Mouse (Mus musculus) layer of hippocampus, postnatal 10 days (tissue): ENCODE results near the gene Nkain2. TPM values are rescaled to one million over a fixed set of nuclear protein-coding genes. Genes with fewer than 3 reads are reported as not detected.

Source experiments
- DNase-seq, 2 experiments: peaks; one replicate each; pipeline ENCODE4 v3.0.0; 2021; ENCODE audit warnings: low spot score in 2 of 2
- long read RNA-seq: library from polyadenylated mRNA; stranded (forward); transcript quantifications from one replicate; pipeline ENCODE4 v2.0.0, GENCODE M21; 2023
- total RNA-seq, 2 experiments: library from RNA; stranded (reverse); gene quantifications; 2 replicates each; pipeline ENCODE4 v1.2.3; 2021

Nkain2 gene
- total RNA-seq = 10 to 100 TPM; 30.7 TPM
- long read RNA-seq, partial matches to known transcripts = 0 of 2 reads
- long read RNA-seq, other reads (novel, unspliced or antisense) = 2 of 2 reads

DNA sequence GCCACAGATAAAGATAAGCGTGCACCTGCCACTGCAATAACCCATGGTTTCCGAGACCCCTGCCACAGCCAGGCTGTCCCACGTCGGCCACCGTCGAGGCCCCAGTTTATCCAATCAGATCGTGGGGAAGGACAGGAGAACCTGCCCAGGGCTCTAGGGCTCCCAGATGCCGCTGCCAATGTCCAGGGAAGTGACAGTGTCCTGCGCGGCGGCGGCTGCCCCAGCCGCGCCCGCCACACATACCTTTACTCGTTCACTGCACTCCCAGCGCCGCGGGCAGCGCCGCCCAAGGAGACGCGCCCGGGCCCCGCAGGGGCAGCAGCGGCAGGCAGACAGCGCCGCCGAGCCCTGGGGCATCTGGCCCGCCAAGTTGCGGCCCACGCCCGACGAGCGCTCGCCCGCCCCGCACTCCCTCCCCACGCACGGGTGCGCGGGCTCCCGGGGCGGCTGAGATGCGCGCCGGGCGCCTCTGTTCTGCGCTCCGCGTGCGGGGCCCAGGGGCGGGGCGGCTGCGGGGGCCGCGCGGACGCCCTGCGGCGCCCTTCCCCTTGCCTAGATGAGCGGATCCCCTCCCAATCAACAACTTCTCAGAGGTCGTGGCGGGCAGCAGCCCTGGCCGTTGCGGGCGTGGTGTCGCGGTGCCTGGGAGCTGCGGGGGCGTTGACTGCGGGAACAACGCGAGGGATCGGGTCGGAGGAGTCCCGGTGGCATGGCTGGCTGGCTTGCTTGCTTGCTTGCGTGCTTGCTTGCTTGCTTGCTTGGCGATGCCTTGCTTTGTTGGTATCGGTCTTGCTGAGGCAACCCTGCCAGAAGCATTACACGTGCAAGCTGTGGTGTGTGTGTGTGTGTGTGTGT lies at the start of gene Nkain2:
Gene Nkain2 (minus strand): TSS at position 811 of the 855 bp plus-strand sequence.
- peak; percentile 65 to 74 for DNase-seq

DNA sequence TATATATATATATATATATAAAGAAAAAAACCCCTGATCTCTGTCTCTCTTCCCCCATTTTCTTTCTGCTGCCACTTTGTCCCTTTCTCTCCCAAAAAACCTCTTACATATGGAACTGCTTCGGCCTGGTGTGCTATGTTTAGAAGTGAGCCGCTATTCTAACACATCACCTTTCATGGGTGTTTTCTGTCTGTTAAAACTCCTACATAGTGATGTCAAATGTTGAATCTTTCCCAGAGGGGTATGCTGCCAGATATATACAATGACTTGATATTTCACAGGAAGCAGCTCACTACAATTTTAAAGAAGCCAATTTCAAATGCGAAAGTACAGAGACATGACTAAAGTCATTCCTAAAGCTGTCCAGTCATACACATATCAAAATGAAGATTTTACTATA lies 49.6 kb upstream of the Nkain2 start:
- no peak for DNase-seq

DNA sequence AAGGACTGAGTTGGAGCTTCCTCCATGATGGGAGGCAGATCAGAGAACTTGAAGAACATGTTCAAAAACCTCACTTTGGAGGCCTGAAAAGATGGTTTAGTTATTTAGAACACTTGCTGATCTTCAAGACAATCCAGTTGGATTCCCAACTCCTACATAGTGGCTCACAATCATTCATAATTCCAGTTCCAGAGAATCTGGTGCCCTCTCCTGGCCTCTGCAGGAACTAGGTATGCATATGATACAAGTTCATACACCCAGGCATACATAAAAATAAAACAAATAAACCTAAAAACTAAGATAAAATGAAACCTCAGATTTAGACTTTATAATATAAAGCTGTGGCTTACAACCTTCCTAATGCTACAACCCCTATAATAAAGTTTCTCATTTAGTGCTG lies 4.8 kb upstream of the Nkain2 start:
- peak; percentile 30 to 53 for DNase-seq

DNA sequence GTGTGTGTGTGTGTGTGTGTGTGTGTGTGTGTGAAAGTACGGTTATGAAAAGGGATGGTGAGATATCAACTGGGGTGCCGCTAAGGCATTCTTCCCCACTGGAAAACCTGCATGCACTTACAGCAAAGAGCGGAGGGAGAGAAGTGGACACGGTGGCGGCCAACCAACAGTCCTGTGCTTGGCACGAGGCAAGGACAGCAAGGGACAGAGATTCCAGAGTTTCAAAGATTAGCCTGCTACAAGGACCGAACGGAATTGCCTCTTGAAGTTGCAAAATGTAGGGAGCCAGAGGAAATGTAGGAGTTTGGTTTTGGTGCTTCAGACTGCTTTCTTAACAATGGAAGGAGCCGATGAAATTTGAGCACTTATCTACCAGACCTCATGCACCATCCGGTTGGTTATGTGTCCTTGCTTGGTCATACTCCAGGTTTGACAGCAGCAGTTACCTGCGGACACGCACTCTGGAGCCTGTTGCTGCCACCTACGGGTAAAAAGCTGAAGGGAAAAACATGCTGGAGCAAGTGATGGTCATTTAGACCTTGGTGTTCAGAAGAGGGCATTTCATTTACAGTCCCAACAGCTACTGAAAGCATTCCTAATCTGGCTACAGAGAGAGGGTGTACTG lies 357 bp upstream of the Nkain2 start:
- DNase-seq = peak; percentile 46 to 71

DNA sequence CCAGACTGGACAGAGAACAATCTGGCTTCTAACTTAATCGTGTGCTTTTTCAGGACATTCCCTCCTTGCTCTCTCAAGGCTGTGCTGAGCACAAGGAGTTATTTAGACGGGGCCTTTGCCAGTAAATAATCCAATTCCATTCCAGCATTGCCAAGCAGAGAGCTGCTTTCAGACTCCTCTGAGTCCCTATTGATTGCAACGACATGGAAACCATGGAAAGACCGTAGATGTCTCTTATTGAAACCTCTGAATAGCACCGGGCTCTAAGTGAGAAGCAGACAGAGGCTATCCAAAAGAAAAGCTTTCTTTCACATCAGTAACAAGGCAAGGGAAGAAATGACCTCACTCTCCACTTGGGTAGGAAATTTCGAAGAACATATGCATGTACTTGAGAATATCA lies 8.3 kb downstream of the Nkain2 start:
- peak; percentile 10 to 22 for DNase-seq

DNA sequence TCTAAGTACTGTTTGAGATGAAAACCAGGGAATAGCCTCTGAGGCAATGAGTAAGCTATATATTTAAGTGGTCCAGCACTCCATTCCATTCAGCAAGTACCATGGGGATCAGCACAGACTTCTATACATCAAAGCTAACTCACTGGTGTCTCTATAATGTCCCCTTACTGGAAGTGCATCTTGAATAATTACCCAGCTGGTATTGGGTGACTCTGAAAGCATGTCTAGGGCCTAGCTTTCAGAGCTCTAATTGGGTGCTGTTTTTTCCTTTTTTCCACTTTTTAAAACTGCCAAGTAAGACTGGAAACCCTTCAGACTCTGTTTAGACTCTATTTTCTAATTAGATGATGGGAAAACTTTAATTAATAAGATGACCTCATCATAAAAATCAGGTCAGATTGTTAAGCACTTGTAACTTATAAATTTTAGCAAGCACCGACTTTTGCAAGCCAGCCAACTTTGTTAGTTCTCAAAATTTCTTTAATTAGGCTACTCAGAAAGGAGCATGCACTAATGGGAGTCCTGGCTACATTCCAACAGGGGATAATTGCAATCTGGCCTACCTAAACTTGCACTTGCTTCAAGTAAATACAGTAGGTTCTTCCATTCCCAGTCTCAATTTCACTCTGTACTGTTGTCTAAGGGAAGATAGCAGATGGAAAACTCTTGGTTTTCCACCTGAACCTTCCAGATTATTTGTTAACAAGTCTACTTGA lies 19.4 kb downstream of the Nkain2 start:
- peak; percentile 11 to 44 for DNase-seq

DNA sequence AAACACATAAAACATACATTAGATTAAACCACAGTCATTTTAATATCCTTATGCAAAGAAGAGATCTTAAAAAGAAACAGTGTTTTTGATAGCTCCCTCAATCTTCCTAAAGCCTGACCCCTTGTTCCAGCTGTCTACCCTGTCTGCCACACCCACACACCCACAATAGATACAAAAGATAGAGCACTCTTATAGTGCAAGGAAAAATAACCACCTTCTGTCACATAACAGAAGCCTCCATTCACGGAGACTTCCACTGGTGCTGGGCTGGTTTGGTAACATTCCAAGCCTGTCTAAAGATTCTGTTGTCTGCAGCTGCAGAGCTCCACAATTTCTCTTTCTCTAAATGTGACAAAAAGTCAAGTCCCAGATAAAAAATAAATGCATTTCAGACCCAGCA lies 20.7 kb downstream of the Nkain2 start:
- no peak for DNase-seq

DNA sequence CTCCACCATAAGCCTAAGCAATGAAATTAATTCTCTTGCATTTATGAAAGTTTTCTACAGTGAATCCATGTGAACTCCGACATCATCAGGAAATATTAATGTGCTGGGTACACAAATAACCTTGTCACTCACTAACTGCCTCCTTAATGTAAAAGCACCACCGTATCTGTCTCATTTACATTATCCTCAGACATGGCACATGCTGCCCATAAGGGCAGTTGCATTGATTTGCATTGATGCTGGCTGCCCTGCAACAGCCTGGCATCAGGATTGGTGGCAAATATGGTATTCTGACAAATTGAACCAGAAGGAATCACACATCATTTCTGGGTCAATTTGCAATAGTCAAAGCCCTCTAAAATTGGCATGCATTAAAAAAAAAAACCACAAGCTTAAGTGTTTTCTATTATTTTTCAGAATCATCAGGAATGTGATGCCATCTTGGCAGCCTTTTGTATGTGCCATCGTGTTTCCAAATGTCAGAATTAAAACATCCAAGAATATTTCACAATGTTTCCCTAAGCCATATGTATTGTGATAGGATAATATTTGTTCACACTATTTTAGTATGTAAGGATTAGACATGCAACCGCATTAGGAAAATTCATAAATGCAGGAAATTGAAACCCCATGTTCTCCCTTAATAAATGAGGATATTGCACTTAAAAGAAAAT lies 74.9 kb downstream of the Nkain2 start:
- DNase-seq = no peak

DNA sequence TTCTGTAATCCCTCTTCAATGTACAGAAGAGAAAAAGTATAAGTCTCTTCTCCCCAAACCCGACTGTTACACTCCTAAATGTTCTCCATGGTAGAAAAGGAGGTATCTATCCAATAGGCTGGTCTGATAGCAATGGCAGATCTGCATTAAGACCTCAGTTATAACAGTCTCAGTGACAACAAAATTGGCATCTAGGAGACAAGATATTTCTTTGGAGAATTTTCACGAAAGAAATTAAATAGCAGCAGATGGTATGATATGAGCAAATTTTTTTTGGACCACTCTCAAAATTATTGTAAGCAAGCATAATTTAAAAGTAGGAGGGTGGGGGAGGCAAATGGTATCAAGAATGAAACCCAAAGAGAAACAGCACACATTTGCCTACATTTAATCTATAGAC lies 94.0 kb downstream of the Nkain2 start:
- no peak for DNase-seq

DNA sequence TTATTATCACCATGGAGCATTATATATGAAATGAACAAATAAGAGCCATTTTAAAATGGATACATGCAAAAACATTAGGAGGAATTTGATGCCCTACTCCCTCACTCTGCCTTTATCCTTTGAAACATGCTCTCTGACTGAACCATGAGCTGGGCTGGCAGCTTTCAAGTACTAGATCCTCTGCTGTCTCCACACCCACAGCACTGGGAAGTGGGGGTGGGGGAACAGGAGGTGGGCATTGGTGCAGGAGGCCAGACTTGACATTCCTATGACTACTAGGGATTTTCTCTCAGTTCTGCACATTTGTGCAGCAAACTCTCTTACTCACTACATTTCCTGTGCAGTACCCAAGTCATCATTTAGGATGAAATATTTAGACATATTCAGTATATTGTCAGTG lies 99.7 kb downstream of the Nkain2 start:
- DNase-seq = peak; percentile 8 to 18

DNA sequence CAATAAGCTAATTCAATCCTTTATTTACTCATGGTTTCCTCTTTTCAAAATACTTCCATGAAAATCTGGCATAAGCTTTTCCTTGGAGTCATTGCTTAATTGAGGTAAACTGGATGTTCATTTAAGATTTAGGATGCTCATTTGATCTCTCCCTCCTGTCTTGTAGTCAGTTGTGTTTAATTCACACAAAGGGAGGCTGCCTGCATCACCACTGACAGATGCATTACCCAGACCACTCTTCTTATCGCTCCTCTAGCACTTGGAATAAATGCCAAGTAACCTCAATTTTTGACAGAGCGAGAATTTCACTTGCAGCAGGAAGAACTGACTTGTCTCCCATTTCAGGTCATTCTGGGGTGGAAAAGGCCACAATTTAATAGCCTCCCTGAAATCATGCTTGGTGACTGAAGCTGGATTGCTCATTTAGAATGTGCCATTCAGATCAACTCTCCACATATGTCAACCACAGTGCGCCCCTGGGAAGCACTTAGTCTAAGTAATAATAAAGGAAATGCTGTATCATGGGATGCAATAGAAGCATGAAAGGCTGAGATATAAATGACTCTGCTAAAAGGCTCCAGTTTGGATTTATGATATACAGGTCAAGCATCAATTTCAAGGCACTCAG lies 107.4 kb downstream of the Nkain2 start:
- DNase-seq = no peak

DNA sequence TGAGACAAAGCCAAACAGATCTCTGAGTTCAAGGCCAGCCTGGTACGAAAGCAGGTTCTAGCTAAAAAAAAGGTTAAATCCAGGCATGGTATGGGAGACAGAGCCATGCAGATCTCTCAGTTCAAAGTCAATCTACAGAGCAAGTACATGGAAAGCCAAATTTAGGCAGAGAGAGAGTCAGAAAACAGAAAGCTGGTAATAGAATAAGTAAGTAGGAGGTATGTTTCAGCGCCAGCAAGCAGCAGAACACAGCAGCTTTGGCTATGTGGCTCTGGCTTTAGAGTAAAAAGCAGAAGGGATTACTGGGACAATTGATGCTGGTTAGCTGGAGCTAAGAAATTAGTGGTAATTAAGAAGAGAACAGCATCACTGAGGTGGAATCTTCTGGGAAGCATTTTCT lies 151.3 kb downstream of the Nkain2 start:
- no peak for DNase-seq

DNA sequence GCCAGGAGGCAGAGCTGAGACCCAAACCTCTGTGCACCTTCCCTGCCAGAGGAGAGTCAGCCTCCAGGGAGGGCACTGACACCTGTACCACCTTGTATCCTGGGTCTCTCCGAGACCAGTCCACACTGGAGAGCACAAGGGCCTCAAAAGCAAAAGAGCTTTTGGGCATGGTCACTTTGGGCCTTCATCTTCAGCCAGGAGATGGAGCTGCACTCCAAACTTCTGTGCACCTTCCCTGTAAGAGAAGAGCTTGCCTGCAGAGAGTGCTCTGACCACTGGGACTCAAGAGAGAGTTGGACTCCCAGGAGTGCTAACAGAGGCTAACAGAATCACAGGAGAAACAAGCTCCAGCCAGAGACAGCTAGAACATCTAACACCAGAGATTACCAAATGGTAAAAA lies 183.7 kb downstream of the Nkain2 start:
- peak in 1 of 2 experiments; percentile 12 for DNase-seq

DNA sequence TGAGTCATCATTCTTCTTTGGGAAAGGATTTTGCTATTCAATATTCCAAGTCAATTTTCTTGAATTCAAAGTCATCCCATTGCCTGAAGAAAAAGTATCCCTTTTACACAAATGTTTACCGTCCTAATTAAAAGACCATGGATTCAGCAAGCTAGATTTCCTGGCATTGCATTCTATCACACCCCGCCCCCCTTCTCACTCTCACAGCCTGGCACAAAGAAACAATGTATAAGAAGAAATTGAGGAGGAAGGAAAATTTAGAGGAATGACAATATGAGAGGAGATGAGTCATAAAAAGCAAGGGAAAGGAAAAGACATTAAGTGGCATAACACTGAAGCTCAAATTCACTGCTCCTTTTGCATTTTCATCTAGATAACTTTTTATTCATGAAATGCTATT lies 193.6 kb downstream of the Nkain2 start:
- DNase-seq = no peak

DNA sequence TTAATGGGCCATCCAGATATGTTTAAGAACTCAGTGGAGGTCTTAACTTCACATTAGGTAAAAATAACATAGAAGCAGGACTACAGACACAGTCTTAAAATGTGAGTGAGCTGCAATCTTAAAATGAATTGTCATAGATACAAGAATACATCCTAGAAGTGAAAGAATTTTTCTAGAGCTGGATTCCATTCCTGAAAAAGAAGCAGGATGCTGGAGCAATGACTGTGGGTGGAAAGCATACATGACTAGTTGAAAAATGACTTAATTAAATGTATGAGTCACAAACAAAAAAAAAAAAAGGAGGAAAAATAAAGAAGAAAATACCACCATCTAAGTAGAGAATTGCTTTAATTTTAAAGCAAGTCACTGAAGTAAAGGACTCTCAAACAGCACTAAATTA lies 205.7 kb downstream of the Nkain2 start:
- no peak for DNase-seq

DNA sequence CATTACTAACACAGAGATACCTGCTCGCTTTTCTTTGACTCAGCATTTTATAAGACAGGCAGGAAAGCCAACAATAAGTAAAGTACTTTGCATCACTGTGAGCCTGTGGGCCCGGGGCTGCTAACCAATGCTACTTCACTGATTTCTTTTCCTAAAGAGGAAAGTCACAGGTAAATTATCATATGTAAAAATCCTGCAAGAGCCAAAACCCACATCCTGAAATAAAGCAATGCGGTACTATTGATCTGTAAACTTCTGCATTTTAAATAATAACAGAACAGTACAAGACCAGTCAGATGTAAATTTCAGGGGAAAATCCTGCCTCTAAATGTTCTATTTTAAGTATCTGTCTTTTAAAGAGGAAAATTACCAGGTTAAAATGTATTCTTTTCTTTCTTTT lies 250.0 kb downstream of the Nkain2 start:
- no peak for DNase-seq

DNA sequence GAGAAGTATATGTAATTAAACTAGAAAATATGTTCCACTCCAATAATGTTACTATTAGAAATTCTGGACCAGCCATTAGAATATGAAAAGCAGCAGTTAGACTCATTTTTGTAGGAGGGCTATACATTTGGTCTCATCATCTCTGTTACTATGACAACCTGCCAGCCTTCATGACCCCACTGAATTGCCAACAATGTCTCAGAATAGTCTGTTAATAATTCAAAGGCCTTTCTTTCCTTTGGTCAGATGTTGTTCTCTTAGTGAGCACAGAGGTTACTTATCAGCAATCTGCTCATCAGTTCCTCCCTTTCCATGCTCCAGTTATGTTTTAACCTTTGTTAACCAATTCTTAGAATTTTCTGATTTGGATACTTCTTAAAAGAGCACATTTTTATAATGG lies 251.1 kb downstream of the Nkain2 start:
- DNase-seq = no peak

DNA sequence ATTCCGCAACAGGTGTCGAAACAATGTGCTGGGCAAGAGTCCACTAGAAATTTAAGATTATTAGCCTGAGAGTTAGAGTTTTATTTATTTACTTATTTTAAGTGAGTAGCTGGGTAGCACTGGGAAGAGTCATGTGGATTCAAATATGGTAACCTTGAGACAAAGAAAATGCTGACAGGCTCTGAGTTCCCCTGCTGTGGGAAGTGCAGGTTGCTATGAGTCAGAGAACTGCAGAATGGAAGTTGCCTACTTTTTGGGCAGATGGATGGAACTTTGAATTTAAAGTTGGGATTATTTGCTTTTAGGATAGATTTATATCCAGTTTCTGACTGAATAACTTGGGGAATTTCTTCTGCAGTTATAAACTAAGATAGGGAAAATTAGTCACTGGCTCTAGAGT lies 259.2 kb downstream of the Nkain2 start:
- DNase-seq = no peak

DNA sequence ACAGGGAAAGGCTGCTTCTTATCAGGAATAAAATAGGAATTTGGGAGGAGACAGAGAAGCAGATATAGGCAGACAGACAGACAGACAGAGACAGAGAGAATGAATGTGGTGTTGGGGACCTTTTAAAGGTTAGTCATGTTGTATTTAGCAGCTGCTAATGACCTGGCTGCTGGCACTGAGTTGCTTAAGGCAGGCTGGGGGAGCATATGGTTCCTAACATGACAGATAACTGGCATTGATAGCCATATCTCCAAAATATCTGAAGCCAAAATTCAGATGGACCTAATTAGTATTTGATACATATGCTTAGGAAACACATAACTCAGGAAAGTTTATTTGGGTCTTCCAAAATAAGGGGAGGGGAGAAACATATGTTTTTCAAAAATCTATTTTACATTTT lies 285.8 kb downstream of the Nkain2 start:
- DNase-seq = no peak

DNA sequence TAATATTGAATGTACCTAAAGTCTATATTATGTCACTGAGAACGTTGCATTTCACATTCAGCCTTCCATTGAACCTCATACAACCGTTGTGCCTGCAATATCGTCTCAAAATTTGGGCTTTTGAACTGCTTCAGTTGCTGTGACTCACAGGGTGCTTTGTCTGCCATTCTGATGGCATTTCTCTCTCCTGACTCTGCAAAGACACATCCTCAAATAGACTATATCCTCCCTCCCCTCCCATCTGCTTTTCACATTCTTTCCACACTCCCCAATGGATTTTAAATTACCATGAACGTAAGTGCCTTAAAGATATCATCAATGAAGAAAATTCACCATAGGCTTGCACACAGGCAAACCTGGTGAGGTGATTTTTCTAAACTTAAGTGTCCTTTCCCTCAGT lies 287.5 kb downstream of the Nkain2 start:
- DNase-seq = no peak

DNA sequence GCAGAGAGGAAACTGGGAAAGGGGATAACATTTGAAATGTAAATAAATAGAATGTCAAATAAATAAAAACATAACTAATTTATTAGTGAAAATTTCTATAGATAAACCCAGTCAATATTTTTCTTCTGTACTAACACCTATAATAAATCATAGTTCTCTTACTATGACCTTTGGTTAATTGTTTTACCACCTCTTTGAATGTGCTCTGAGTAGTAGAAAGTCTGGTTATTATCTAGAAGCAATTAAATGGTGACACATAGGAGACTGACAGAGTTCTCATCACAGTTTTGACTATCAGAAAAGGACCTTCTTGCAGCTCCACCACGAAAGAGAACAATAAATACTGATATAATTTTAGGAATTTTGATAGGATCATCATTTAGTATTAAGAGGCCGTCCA lies 295.3 kb downstream of the Nkain2 start:
- DNase-seq = no peak
